Mouse (Mus musculus): ENCODE data around the gene Rsph14. TPM values are rescaled to one million over a fixed set of nuclear protein-coding genes. Genes with fewer than 3 reads are reported as not detected.

The Rsph14 gene
- total RNA-seq, 1 experiment = 0.18 TPM

DNA sequence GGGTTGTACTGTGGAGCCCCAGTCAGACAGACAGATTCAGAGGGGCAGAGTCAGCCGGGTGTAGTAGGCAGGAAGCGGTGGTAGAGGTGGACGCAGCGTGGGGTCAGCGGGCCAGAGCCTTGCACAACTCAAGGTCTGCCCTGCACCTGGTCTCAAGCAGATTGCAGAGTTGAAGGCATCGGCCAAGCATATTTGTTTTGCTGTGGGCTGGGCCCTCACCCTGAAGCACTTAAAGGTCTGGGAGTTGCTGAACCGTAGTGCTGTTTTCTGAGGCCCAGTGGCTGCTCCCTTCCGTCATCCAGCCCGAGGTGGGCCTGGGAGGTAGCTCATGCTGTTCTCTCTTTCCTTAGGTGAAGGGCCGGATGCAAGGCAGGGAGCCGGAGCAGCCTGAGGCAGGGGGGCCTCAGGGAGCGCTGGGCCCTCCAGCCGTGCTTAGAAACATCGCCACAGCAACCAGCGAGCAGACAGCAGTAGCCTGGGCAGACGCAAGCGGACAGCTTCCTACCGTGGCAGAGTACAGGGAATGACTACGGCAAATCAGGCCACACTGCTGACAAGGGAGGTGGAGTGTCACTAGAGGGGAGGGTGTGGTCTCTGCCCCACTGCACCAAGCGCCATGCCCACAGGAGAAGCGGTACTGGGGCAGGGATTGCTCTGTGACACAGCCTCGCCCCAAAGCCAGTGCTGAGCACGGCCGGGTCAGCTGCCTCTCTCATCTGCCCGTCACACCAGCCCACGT, 41.6 kb downstream of the Rsph14 start:
- H3K27ac ChIP-seq (ENCODE audit: insufficient read depth, low read depth, low read length, poor library complexity, severe bottlenecking) = no peak overlapping the region

DNA sequence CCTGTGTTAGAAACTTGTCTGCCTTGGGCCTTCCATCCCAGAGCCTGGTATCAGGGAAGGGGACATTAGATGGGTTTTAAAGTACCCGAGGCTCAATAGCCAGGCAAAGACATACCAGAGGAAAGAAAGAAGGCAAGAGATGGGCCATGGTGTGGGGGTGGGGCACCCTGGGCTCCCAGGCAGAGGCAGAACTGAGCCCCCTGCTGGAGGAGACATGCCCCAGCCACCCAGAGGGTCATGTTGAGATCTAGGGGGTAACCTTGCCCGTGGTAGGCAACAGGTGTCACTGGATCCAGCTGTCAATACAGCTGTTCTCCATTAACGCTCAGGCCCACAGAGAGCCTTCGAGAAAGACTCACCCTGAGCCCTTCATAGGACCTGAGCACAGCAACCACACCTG, 42.6 kb downstream of the Rsph14 start:
- in situ Hi-C loops (cut with MboI; ENCODE audit: low sequenced_read_pairs in 2 of 2, unreplicated experiment in 2 of 2) = no loop called here
- no peak for TF ChIP-seq MAFK (IDR thresholded peaks at IDR 0.05; ENCODE audit: insufficient read depth, low read depth, low read length)
- no peak for TF ChIP-seq HCFC1 (IDR thresholded peaks at IDR 0.05; ENCODE audit: borderline replicate concordance, insufficient read depth, low read length)
- TF ChIP-seq ZNF384 (IDR thresholded peaks at IDR 0.05; ENCODE audit: low read depth, low read length) = no peak
- no peak overlapping the region for H3K9ac ChIP-seq (ENCODE audit: insufficient read depth, low read depth, low read length, poor library complexity, severe bottlenecking)
- H3K4me1 ChIP-seq (ENCODE audit: control insufficient read depth in 2 of 2, insufficient read depth in 2 of 2, low read length in 2 of 2, poor library complexity in 1 of 2) = peaks cover 0 to 4% of the 10 kb centered on the region in 2 experiments; a peak in 1 of 4 replicates
- no peak for DNase-seq (ENCODE audit: low read depth, low spot score)
- no peaks in the 10 kb centered on the region for H3K36me3 ChIP-seq (ENCODE audit: control insufficient read depth, insufficient read depth, low read length, poor library complexity, severe bottlenecking)
- H3K9me3 ChIP-seq (ENCODE audit: control insufficient read depth, insufficient read depth, low read depth, low read length) = no peaks in the 10 kb centered on the region
- no peak overlapping the region for H3K4me3 ChIP-seq (ENCODE audit: insufficient read depth in 1 of 2, low read depth in 1 of 2, low read length in 2 of 2, poor library complexity in 1 of 2, severe bottlenecking in 1 of 2)
- no peak overlapping the region for H3K27ac ChIP-seq (ENCODE audit: insufficient read depth, low read depth, low read length, poor library complexity, severe bottlenecking)

More for the DNA sequence above, 41.6 kb downstream of the Rsph14 start:
- TF ChIP-seq ZC3H11A (IDR thresholded peaks at IDR 0.05; ENCODE audit: borderline replicate concordance, low read depth, low read length) (no peak), HCFC1 (IDR thresholded peaks at IDR 0.05; ENCODE audit: borderline replicate concordance, insufficient read depth, low read length) (no peak), CHD2 (IDR thresholded peaks at IDR 0.05; ENCODE audit: low read depth, low read length) (no peak), ZNF384 (IDR thresholded peaks at IDR 0.05; ENCODE audit: low read depth, low read length) (no peak), MAFK (IDR thresholded peaks at IDR 0.05; ENCODE audit: insufficient read depth, low read depth, low read length) (no peak)
- no peaks in the 10 kb centered on the region for H3K36me3 ChIP-seq (ENCODE audit: control insufficient read depth, insufficient read depth, low read length, poor library complexity, severe bottlenecking)
- in situ Hi-C loops (cut with MboI; ENCODE audit: low sequenced_read_pairs in 2 of 2, unreplicated experiment in 2 of 2) = no loop called here
- H3K9ac ChIP-seq (ENCODE audit: insufficient read depth, low read depth, low read length, poor library complexity, severe bottlenecking) = no peak overlapping the region
- H3K4me1 ChIP-seq (ENCODE audit: control insufficient read depth in 2 of 2, insufficient read depth in 2 of 2, low read length in 2 of 2, poor library complexity in 1 of 2) = peaks cover 0 to 6% of the 10 kb centered on the region in 2 experiments; a peak in 1 of 4 replicates
- peak overlapping the region; percentile 13 to 26; a peak in 2 of 4 replicates for H3K4me3 ChIP-seq (ENCODE audit: insufficient read depth in 1 of 2, low read depth in 1 of 2, low read length in 2 of 2, poor library complexity in 1 of 2, severe bottlenecking in 1 of 2)
- DNase-seq (ENCODE audit: low read depth, low spot score) = no peak
- no peaks in the 10 kb centered on the region for H3K9me3 ChIP-seq (ENCODE audit: control insufficient read depth, insufficient read depth, low read depth, low read length)

DNA sequence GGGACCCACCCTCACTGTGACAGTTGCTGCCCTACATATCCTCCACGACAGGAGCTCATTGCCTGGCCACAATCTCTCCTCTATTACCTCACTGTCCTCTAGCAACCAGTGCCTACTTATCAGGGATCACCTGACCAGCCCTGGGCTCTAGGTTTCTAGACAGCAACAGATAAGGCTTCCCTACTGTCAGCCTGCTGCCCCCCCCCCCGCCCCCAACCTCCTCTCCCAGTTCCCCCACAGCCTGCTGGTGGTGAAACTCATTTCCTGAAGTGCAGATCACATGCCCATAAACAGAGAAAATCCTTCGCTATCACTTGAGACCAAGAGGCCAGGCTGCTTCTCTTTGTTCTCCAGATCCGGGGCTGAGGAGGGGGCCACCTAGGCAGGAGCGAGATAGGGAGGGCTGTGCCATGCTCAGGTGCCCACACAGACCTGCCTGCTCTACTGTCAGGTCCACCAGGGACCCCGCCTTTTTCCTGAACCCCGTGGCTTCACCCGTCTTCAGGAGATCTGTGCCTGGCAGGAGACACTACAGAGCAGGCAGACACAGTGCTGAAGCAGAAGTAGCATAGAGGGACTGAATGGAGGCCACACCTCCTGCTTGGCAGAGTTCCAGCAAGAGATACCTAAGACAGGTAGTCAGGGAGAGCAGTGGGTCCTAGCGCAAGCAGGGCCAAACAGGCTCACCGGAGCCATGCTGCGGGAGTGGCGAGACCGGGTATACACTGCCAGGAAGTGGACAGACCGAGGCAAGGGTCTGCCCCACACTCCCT, 44.5 kb downstream of the Rsph14 start:
- Histone ChIP-seq H3K9me3 (ENCODE audit: control insufficient read depth, insufficient read depth, low read depth, low read length) (no peaks in the 10 kb centered on the region), H3K27ac (ENCODE audit: insufficient read depth, low read depth, low read length, poor library complexity, severe bottlenecking) (no peak overlapping the region), H3K9ac (ENCODE audit: insufficient read depth, low read depth, low read length, poor library complexity, severe bottlenecking) (no peak overlapping the region), H3K36me3 (ENCODE audit: control insufficient read depth, insufficient read depth, low read length, poor library complexity, severe bottlenecking) (no peaks in the 10 kb centered on the region), H3K4me1 (ENCODE audit: control insufficient read depth in 2 of 2, insufficient read depth in 2 of 2, low read length in 2 of 2, poor library complexity in 1 of 2) (peaks cover 0 to 4% of the 10 kb centered on the region in 2 experiments; a peak in 1 of 4 replicates), H3K4me3 (ENCODE audit: insufficient read depth in 1 of 2, low read depth in 1 of 2, low read length in 2 of 2, poor library complexity in 1 of 2, severe bottlenecking in 1 of 2) (no peak overlapping the region)
- DNase-seq (ENCODE audit: low read depth, low spot score) = no peak
- in situ Hi-C loops (cut with MboI; ENCODE audit: low sequenced_read_pairs in 2 of 2, unreplicated experiment in 2 of 2) = no loop called here
- TF ChIP-seq HCFC1 (IDR thresholded peaks at IDR 0.05; ENCODE audit: borderline replicate concordance, insufficient read depth, low read length) = no peak
- no peak for TF ChIP-seq ZC3H11A (IDR thresholded peaks at IDR 0.05; ENCODE audit: borderline replicate concordance, low read depth, low read length)
- TF ChIP-seq MAFK (IDR thresholded peaks at IDR 0.05; ENCODE audit: insufficient read depth, low read depth, low read length) = no peak
- TF ChIP-seq ZNF384 (IDR thresholded peaks at IDR 0.05; ENCODE audit: low read depth, low read length) = no peak
- TF ChIP-seq CHD2 (IDR thresholded peaks at IDR 0.05; ENCODE audit: low read depth, low read length) = no peak

DNA sequence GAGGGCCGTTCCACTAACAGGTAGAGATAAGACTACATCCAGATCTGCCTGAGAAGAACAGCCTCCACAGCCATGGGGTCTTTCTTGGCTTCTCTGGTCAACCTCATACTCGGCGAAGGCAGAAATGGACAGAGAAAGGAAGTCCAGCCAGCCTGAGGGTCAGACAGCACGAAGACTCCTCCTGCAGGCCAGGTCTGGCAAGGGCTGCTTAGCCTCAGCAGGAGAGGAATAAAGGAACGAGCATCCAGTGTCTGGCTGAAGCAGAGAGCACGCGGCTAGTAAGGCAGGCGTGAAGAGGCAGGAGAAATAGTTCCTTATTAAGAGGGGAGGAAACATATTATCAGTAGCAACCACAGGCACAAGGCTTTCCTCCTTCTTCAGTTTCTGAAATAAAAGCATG, 49.2 kb downstream of the Rsph14 start:
- TF ChIP-seq CHD2 (IDR thresholded peaks at IDR 0.05; ENCODE audit: low read depth, low read length) (no peak), HCFC1 (IDR thresholded peaks at IDR 0.05; ENCODE audit: borderline replicate concordance, insufficient read depth, low read length) (no peak), ZC3H11A (IDR thresholded peaks at IDR 0.05; ENCODE audit: borderline replicate concordance, low read depth, low read length) (no peak), MAFK (IDR thresholded peaks at IDR 0.05; ENCODE audit: insufficient read depth, low read depth, low read length) (no peak), ZNF384 (IDR thresholded peaks at IDR 0.05; ENCODE audit: low read depth, low read length) (no peak)
- no peaks in the 10 kb centered on the region for H3K4me1 ChIP-seq (ENCODE audit: control insufficient read depth in 2 of 2, insufficient read depth in 2 of 2, low read length in 2 of 2, poor library complexity in 1 of 2)
- H3K27ac ChIP-seq (ENCODE audit: insufficient read depth, low read depth, low read length, poor library complexity, severe bottlenecking) = no peak overlapping the region
- H3K4me3 ChIP-seq (ENCODE audit: insufficient read depth in 1 of 2, low read depth in 1 of 2, low read length in 2 of 2, poor library complexity in 1 of 2, severe bottlenecking in 1 of 2) = no peak overlapping the region
- no peaks in the 10 kb centered on the region for H3K9me3 ChIP-seq (ENCODE audit: control insufficient read depth, insufficient read depth, low read depth, low read length)
- H3K9ac ChIP-seq (ENCODE audit: insufficient read depth, low read depth, low read length, poor library complexity, severe bottlenecking) = no peak overlapping the region
- no peaks in the 10 kb centered on the region for H3K36me3 ChIP-seq (ENCODE audit: control insufficient read depth, insufficient read depth, low read length, poor library complexity, severe bottlenecking)
- DNase-seq (ENCODE audit: low read depth, low spot score) = no peak
- in situ Hi-C loops (cut with MboI; ENCODE audit: low sequenced_read_pairs in 2 of 2, unreplicated experiment in 2 of 2) = no loop called here
